Mouse (Mus musculus) gastrocnemius, adult 8-10 months (tissue): ENCODE data around the gene Rcsd1. TPM values are rescaled to one million over a fixed set of nuclear protein-coding genes. Genes with fewer than 3 reads are reported as not detected.

Experiments
- DNase-seq, 2 experiments: peaks; one replicate each; pipeline ENCODE4 v3.0.0; 2022; ENCODE audit warnings: low spot score in 2 of 2
- total RNA-seq, 4 experiments: library from RNA; stranded (reverse); gene quantifications; 2 replicates each; pipeline ENCODE4 v1.2.4; 2022

The Rcsd1 gene
- total RNA-seq: 100 to 1,000 TPM in 3 of 4 experiments, 10 to 100 TPM in 1; 81.2 to 107 (median 103) TPM

- DNase-seq: no peak
These were observed at the start of gene Rcsd1 for GRCm38 (mm10) chr1:165709629-165710256. Gene Rcsd1 (minus strand): TSS chr1:165709757.

GRCm38 (mm10) chr1:165755194-165755593, 45.6 kb upstream of the Rcsd1 start:
- DNase-seq: no peak

GRCm38 (mm10) chr1:165754205-165754604, 44.6 kb upstream of the Rcsd1 start:
- DNase-seq: peak; percentile 70 to 88

GRCm38 (mm10) chr1:165751838-165752237, 42.3 kb upstream of the Rcsd1 start:
- no peak for DNase-seq

- no peak for DNase-seq
These were observed 41.6 kb upstream of the Rcsd1 start for GRCm38 (mm10) chr1:165751142-165751541.

GRCm38 (mm10) chr1:165748053-165748452, 38.5 kb upstream of the Rcsd1 start:
- DNase-seq: no peak

- no peak for DNase-seq
These were observed 32.4 kb upstream of the Rcsd1 start for GRCm38 (mm10) chr1:165741989-165742388.

GRCm38 (mm10) chr1:165738985-165739384, 29.4 kb upstream of the Rcsd1 start:
- no peak for DNase-seq

- DNase-seq: no peak
These were observed 28.3 kb upstream of the Rcsd1 start for GRCm38 (mm10) chr1:165737867-165738266.

GRCm38 (mm10) chr1:165737451-165737850, 27.9 kb upstream of the Rcsd1 start:
- DNase-seq: no peak

GRCm38 (mm10) chr1:165735826-165736818, 26.6 kb upstream of the Rcsd1 start:
- DNase-seq: peak; percentile 69 to 75

GRCm38 (mm10) chr1:165734840-165735239, 25.3 kb upstream of the Rcsd1 start:
- no peak for DNase-seq

GRCm38 (mm10) chr1:165731553-165731952, 22.0 kb upstream of the Rcsd1 start:
- no peak for DNase-seq

- no peak for DNase-seq
These were observed 20.6 kb upstream of the Rcsd1 start for GRCm38 (mm10) chr1:165730129-165730528.

- DNase-seq: no peak
These were observed 18.6 kb upstream of the Rcsd1 start for GRCm38 (mm10) chr1:165728057-165728639.

- no peak for DNase-seq
These were observed 17.4 kb upstream of the Rcsd1 start for GRCm38 (mm10) chr1:165726986-165727385.

GRCm38 (mm10) chr1:165725039-165725644, 15.6 kb upstream of the Rcsd1 start:
- no peak for DNase-seq

- no peak for DNase-seq
These were observed 14.9 kb upstream of the Rcsd1 start for GRCm38 (mm10) chr1:165724219-165725033.

- no peak for DNase-seq
These were observed 13.1 kb upstream of the Rcsd1 start for GRCm38 (mm10) chr1:165722531-165723123.

- no peak for DNase-seq
These were observed 9.1 kb upstream of the Rcsd1 start for GRCm38 (mm10) chr1:165718543-165719105.
